Mouse (Mus musculus): ENCODE results near the gene Mtap.

The Mtap gene

DNA sequence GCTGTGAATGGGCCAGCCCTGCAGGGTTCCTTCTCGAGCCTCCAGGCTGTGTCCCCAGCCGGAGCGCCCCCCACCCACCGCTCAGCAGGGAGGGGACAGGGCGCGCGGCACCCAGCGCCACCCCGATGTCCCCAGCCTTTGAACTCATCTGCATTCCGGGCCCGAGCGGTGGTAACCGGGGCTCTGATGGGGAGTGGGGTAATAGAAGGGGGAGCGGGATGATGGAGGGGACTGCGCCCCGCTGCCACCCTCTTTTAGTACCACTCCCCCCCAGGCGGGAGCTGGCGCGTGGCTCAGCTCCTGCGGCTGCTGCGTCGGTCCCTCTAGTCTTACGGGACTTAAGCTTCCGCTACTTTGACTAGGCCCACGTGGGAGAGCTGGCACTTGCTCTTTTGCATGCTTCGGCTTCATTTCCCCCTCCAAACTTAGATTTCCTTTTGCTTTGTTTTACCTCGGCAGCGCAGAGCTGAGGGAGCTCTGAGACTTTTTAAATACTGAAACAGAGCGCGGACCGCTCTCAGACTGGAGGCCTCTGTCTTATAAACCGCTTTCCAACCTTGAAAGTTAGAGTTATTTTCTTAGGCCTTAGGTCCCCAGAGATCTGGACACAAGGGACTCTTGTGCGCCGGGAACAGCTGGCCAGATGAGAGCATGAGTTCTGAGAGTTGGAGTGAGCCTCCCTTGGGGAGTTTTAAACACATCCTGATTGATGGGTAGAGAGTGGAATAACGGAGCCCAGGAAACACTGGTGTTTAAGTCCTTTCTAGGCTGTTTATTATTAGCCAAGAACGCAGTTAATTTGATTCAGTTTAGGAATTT lies 829 bp downstream of the Mtap start:
- peak; percentile 25 for DNase-seq

DNA sequence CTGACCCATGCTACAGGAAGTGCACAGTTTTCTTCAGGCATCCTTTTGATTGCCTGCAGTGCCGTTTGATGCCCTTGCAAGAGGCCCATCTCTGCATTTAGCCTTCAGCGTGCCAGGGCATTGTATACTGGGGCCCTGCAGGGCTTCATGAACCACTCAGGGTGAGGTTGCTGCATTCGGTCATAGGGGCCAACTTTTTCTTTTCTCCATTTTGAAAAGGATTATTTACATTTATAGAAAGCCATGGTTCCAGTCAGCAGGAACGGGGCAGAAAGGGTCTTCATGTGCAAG lies 1.4 kb downstream of the Mtap start:
- DNase-seq = no peak

DNA sequence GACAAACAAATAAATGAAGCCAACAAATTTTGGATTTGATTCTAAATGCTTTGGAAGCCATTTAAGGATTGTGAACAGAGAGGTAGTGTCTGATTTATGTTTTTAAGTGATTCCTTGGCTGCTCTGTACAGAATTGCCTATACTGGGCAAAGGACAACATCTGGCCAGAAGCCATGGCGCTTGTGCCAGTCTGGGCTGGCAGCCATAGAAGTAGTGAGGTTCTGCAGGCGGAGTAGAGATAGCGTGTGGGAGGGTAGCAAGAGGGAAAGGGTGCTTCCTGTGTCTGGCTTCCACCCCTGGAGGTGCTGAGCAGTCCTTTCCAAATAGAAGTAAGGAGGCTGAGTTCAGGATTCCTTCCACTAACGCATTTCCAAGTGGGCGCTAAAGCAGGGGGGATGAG lies 3.9 kb downstream of the Mtap start:
- DNase-seq = peak; percentile 51

DNA sequence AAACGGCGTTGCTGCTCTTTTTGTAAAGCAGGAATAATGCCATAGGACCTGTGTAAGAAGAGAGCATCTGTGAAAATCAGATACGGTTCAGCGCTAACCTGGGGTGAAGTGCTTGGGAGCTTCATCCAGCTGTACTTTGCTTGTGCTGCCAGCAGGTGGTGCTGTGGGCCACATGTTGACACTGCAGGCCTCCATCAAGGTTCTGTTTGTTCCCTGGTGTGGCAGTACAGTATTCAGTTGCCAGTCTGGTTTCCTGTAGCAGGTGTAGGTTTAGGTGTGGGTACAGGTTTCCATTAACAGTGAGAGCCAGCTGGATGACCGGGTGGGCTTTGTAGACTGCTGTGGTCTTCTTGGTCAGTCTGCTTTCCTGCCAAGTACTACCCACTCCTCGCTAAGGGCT lies 8.5 kb downstream of the Mtap start:
- DNase-seq = peak; percentile 76

DNA sequence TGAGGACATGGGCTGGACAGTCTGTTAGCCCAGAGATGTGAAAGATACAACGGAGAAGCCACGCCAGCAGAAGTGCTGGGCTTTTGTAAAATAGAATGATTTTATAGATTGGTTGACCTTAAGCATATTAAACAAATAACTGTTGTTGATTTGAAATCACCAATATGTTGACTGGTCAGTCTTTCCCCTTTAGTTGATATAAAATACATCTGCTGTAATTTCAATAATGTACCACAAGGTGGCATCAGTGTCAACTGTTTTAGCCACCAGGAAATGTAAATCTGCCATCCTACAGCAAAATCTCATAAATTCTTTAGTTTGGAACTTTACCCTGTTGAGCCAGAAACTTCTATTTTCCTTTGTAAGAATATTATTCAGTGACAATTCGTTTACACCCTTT lies 9.4 kb downstream of the Mtap start:
- no peak for DNase-seq

- DNase-seq = no peak
These were observed 12.3 kb downstream of the Mtap start for GRCm38 (mm10) chr4:89149261-89149660.

- DNase-seq = no peak
These were observed 24.5 kb downstream of the Mtap start for GRCm38 (mm10) chr4:89161389-89161788.

- no peak for DNase-seq
These were observed 25.6 kb downstream of the Mtap start for GRCm38 (mm10) chr4:89162496-89162895.

- DNase-seq = no peak
These were observed 26.7 kb downstream of the Mtap start for GRCm38 (mm10) chr4:89163613-89164012.

GRCm38 (mm10) chr4:89164681-89165080 lies 27.8 kb downstream of the Mtap start:
- no peak for DNase-seq

DNA sequence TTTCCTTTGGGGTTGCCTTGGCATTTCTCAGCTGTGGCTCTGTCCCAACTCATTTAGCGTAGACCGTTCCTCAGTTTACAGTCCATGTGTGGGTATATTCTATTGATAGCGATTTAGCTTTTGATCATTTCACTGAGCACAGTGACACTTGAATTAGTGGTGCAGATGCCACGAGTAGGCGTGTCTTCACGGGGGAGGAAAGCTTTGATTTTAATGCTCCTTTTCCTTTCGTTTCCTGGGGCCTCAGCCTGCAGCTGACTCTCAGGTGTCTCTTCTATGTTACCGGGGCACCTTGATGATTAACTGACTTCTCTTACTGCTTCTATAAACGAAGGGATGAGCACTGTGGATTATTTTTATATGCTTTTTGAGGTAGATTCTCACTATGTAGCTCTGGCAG lies 32.0 kb downstream of the Mtap start:
- DNase-seq = no peak

GRCm38 (mm10) chr4:89169739-89170138 lies 32.8 kb downstream of the Mtap start:
- DNase-seq = no peak

- DNase-seq = no peak
These were observed 34.0 kb downstream of the Mtap start for GRCm38 (mm10) chr4:89170931-89171330.

DNA sequence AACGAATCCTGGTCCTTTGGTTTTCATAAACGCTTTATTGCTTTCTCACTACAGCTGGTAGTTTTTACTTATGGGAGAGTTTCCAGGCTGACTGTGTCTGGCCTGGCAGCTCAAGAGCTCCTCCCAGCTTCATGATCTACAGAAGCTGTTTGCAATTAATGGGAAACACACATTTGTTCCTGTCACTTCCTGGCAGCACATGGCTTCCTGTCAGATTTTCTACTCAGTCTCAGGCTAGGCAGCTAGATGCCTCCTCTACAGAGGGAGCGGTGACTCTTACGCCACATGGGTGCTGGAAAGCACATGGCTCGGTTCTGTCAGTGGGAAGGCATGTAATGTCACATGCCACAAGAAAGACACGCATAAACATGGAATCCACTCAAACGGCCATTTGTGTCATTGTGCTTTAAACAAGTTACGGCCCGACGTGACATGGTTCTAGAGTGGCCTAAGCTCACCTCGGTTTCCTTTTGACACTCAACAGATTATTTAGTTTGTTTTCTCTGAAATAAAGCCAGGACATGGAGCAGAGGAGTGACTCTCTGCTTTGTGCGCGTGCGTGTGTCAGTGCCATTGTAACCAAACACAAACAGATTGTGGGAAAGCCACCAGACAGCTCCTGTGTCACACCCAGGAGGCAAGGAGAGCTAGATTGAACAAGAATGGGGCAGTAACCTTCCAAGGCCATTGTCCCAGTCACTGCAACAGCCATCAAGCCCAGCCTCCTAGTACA lies 36.1 kb downstream of the Mtap start:
- DNase-seq = no peak

GRCm38 (mm10) chr4:89177514-89178307 lies 40.8 kb downstream of the Mtap start:
- DNase-seq = no peak

- DNase-seq = no peak
These were observed 43.2 kb downstream of the Mtap start for GRCm38 (mm10) chr4:89180121-89180520.

DNA sequence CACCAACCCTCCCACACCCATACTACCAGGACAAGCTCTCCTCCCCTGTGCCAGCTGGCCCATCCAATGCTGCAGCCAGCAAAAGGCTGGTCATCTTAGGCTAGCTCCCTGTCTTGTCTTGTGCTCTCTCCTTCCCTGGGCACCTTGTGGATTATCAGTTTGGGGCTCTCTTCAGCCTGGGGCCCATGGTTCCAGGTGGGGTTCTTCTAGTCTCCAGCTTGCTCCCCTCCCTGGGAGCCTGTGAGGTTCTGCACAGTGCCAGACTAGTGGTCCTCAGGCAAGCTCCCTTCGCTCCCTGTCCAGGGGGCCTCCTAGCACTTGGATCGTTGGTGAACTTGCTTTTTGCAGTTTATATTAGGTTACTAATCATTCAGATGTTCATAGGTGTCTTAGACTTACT lies 44.7 kb downstream of the Mtap start:
- no peak for DNase-seq

DNA sequence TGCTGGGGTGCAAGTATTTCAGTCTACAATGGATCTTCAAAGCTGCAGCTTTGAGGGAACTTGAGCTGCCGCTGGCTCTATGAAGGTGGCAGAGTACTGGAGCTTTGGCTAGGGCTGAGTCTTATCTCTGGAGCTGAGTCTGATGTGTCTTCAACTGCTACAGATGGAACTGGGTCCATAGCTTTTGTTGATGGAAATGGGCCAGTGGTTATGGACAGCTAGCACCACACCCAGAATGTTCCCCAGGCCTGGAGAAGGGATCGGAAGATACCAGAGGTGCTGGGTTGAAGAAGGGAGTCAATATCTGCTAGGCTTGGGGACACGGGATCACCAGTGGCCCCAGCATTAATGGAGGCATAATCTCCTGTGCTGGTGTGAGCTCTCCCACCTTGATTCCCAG lies 45.6 kb downstream of the Mtap start:
- DNase-seq = no peak

- no peak for DNase-seq
These were observed 58.6 kb downstream of the Mtap start for GRCm38 (mm10) chr4:89195481-89195880.

DNA sequence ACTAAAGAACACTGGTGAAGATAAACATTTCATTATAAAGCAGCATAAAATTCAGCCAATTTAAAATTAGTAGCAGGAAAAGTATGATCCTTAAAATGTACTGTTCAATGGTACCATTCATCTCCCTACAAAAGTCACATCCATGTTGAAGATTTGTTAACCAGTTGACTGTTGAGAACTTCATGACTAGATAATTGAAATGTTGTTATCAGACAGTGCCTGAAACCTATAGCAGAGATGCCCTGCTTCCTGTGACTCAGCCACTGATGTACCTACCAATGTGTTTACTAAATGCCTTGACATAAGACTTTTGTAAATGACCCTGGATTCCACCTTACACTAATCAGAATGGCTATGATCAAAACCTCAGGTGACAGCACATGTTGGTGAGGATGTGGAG lies 60.2 kb downstream of the Mtap start:
- DNase-seq = no peak

DNA sequence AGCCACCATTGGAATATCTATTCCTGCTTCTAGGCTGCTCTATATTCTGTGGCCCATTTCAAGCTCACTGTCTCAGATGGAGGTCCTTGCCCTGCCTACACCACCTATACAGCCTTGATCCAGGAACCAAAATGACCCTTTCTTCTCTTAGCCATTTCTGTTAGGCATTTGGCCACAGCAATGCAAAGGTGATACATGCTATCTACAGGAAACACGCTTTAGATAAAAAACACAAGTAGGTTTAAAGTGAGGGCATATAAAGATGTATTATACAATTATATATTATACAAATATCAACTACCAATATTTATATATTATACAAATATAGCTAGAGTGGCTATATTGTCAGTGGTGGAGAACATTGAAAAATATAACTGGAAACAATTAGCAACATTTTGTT lies 63.9 kb downstream of the Mtap start:
- no peak for DNase-seq

GRCm38 (mm10) chr4:89209310-89209709 lies 72.4 kb downstream of the Mtap start:
- no peak for DNase-seq

GRCm38 (mm10) chr4:89210314-89210713 lies 73.4 kb downstream of the Mtap start:
- no peak for DNase-seq

DNA sequence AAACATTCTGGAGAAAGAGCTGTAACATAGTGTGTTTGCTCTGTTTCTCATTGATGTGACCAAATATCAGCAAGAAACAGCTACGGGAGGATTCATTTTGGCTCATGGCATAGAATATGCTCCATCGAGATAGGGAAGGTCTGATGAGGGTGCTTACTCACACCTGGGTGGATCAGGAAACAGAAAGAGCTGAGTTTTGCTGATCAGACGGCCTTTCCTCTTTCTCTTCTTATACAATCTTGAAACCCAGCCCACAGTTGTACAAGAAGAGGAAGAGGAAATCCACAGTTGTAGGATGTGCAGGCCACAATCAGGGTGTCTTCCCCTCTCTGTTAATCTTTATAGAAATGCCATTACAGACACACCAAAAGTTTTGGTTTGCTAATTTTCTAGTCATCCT lies 75.3 kb downstream of the Mtap start:
- no peak for DNase-seq

Measured in right cerebral cortex, postnatal 14 days (tissue).